Comparison of ENCODE assay signal across 20 mouse cellular contexts in the genomic region with DNA sequence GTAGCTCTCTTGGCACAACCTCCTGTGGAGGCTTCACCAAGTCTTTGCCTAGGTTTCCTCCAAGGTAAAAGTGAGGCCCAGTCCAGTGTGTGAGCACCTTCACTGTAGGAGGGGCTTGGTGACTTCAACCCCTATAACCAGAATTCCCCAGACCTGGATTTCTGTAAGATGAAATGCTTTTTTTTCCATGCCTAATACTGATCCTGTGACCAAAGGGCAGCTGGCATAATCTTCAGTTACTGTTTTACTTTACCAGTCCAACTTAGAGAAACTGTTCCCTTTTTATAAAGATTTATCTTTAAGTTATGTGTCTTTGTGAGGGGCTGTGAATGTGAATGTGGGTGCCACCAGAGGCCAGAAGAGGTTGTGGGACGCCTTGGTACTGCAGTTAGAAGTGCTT. TPM values are rescaled to one million over a fixed set of nuclear protein-coding genes. Genes with fewer than 3 reads are reported as not detected.
DNase-seq lines count a peak whose midpoint lies in the region; ATAC-seq and TF ChIP-seq lines count a peak whose summit lies in the region.
"Had no signal": no experiment of that assay in that cellular context is flagged by ENCODE, and none has a peak within 500 bp of the region (broad histone marks: within the 10 kb centered on the region; RNA-seq: fewer than 3 reads in every experiment).

No protein-coding gene starts in this region.

- H3K4me3 ChIP-seq in hindbrain, embryonic 10.5 days, result no peak overlapping the region
- no peak overlapping the region for H3K4me3 ChIP-seq in hindbrain, embryonic 16.5 days (ENCODE audit: low read length)
- H3K4me3 ChIP-seq in kidney, adult 2 months (ENCODE audit: insufficient read depth, low read depth, low read length), result no peak overlapping the region
- H3K4me3 ChIP-seq in kidney, embryonic 16.5 days (ENCODE audit: low read length), result no peak overlapping the region
- no peak overlapping the region for H3K4me3 ChIP-seq in midbrain, embryonic 10.5 days
- H3K4me3 ChIP-seq in midbrain, embryonic 15.5 days, result no peak overlapping the region
- H3K4me3 ChIP-seq: embryonic facial prominence, embryonic 12.5 days; embryonic facial prominence, embryonic 15.5 days; heart, adult 2 months; heart, embryonic 10.5 days; heart, embryonic 13.5 days; hindbrain, embryonic 12.5 days; hindbrain, embryonic 15.5 days had no signal

- H3K4me1 ChIP-seq in hindbrain, embryonic 10.5 days (replicated peaks), result peaks cover 51% of the 10 kb centered on the region
- peaks cover 7% of the 10 kb centered on the region for H3K4me1 ChIP-seq in hindbrain, embryonic 16.5 days (ENCODE audit: control insufficient read depth, insufficient read depth, low read depth, low read length)
- peaks cover 21% of the 10 kb centered on the region for H3K4me1 ChIP-seq in kidney, adult 2 months (ENCODE audit: control insufficient read depth, insufficient read depth, low read length)
- peaks cover 13% of the 10 kb centered on the region for H3K4me1 ChIP-seq in kidney, embryonic 16.5 days (ENCODE audit: insufficient read depth, low read length)
- H3K4me1 ChIP-seq in midbrain, embryonic 10.5 days, result peaks cover 45% of the 10 kb centered on the region
- peaks cover 7% of the 10 kb centered on the region for H3K4me1 ChIP-seq in midbrain, embryonic 15.5 days

- H3K27me3 ChIP-seq in hindbrain, embryonic 10.5 days (ENCODE audit: insufficient read depth, poor library complexity, severe bottlenecking), result no peaks in the 10 kb centered on the region
- no peaks in the 10 kb centered on the region for H3K27me3 ChIP-seq in hindbrain, embryonic 16.5 days (replicated peaks; ENCODE audit: control insufficient read depth, insufficient read depth, low read length)
- no peaks in the 10 kb centered on the region for H3K27me3 ChIP-seq in kidney, adult 2 months (replicated peaks; ENCODE audit: control insufficient read depth, insufficient read depth, low read length)
- H3K27me3 ChIP-seq in kidney, embryonic 16.5 days (ENCODE audit: insufficient read depth, low read length), result no peaks in the 10 kb centered on the region
- 0 out of 2 replicates have a peak, but pooled peaks cover 2% of the 10 kb centered on the region for H3K27me3 ChIP-seq in midbrain, embryonic 10.5 days (ENCODE audit: low read depth, poor library complexity, severe bottlenecking)
- no peaks in the 10 kb centered on the region for H3K27me3 ChIP-seq in midbrain, embryonic 15.5 days (replicated peaks)
- H3K27me3 ChIP-seq: embryonic facial prominence, embryonic 12.5 days; embryonic facial prominence, embryonic 15.5 days; hindbrain, embryonic 12.5 days; hindbrain, embryonic 15.5 days had no signal

- ATAC-seq in hindbrain, embryonic 16.5 days, result no peak
- ATAC-seq in kidney, embryonic 16.5 days (ENCODE audit: low FRiP score, low TSS enrichment), result no peak
- ATAC-seq in midbrain, embryonic 15.5 days (replicated peaks), result no peak
- no peak for ATAC-seq in CD4-positive, CD25-positive, alpha-beta regulatory T cell, adult 4 months
- ATAC-seq: forebrain, embryonic 14.5 days; forebrain, postnatal 0 days had no signal

- 85% methylated on average over 1 of the region's 1 CpGs for WGBS in hindbrain, embryonic 10.5 days
- WGBS in hindbrain, embryonic 16.5 days, result 90% methylated on average over 1 of the region's 1 CpGs
- WGBS in kidney, adult 2 months, result 76% methylated on average over 1 of the region's 1 CpGs
- 77% methylated on average over 1 of the region's 1 CpGs for WGBS in kidney, embryonic 16.5 days
- WGBS in midbrain, embryonic 10.5 days, result 79% methylated on average over 1 of the region's 1 CpGs
- WGBS in midbrain, embryonic 15.5 days, result 86% methylated on average over 1 of the region's 1 CpGs

- H3K9ac ChIP-seq in hindbrain, embryonic 16.5 days (ENCODE audit: low read depth, low read length), result no peak overlapping the region
- H3K9ac ChIP-seq in kidney, embryonic 16.5 days (replicated peaks; ENCODE audit: low read length), result no peak overlapping the region
- no peak overlapping the region for H3K9ac ChIP-seq in midbrain, embryonic 15.5 days
- H3K9ac ChIP-seq: embryonic facial prominence, embryonic 12.5 days; embryonic facial prominence, embryonic 15.5 days; forebrain, postnatal 0 days; heart, embryonic 13.5 days; hindbrain, embryonic 12.5 days; hindbrain, embryonic 15.5 days had no signal

- no peaks in the 10 kb centered on the region for H3K9me3 ChIP-seq in hindbrain, embryonic 10.5 days
- H3K9me3 ChIP-seq in hindbrain, embryonic 16.5 days (ENCODE audit: control insufficient read depth, low read length), result no peaks in the 10 kb centered on the region
- H3K9me3 ChIP-seq in kidney, embryonic 16.5 days (ENCODE audit: low read length), result no peaks in the 10 kb centered on the region
- H3K9me3 ChIP-seq in midbrain, embryonic 10.5 days (replicated peaks), result peaks cover 3% of the 10 kb centered on the region; the same call in 1 of the 2 replicates
- no peaks in the 10 kb centered on the region for H3K9me3 ChIP-seq in midbrain, embryonic 15.5 days
- H3K9me3 ChIP-seq: embryonic facial prominence, embryonic 12.5 days; embryonic facial prominence, embryonic 15.5 days; heart, embryonic 10.5 days; hindbrain, embryonic 12.5 days; hindbrain, embryonic 15.5 days had no signal

- no peak overlapping the region for H3K4me2 ChIP-seq in hindbrain, embryonic 16.5 days (ENCODE audit: low read length)
- no peak overlapping the region for H3K4me2 ChIP-seq in kidney, embryonic 16.5 days (replicated peaks; ENCODE audit: low read depth, low read length)
- no peak overlapping the region for H3K4me2 ChIP-seq in midbrain, embryonic 15.5 days
- H3K4me2 ChIP-seq: embryonic facial prominence, embryonic 12.5 days; embryonic facial prominence, embryonic 15.5 days; heart, embryonic 13.5 days; hindbrain, embryonic 12.5 days; hindbrain, embryonic 15.5 days had no signal

- peak overlapping the region; percentile 88 for H3K27ac ChIP-seq in hindbrain, embryonic 10.5 days
- H3K27ac ChIP-seq in hindbrain, embryonic 16.5 days (ENCODE audit: low read depth, low read length), result no peak overlapping the region
- H3K27ac ChIP-seq in kidney, adult 2 months (ENCODE audit: insufficient read depth, low read depth, low read length), result peak overlapping the region; percentile 10; the same call in 1 of the 2 replicates
- no peak overlapping the region for H3K27ac ChIP-seq in kidney, embryonic 16.5 days (ENCODE audit: low read length)
- H3K27ac ChIP-seq in midbrain, embryonic 10.5 days (replicated peaks), result peak overlapping the region; percentile 82
- H3K27ac ChIP-seq in midbrain, embryonic 15.5 days, result no peak overlapping the region
- H3K27ac ChIP-seq: embryonic facial prominence, embryonic 12.5 days; embryonic facial prominence, embryonic 15.5 days; heart, adult 2 months; heart, embryonic 10.5 days; heart, embryonic 13.5 days; hindbrain, embryonic 12.5 days; hindbrain, embryonic 15.5 days had no signal

- TF ChIP-seq POLR2A in kidney, adult 2 months (IDR thresholded peaks at IDR 0.05; ENCODE audit: low read depth, low read length), result no peak

- no peak for TF ChIP-seq CTCF in kidney, adult 2 months (conservative IDR thresholded peaks at IDR 0.05; ENCODE audit: insufficient read depth, insufficient read length, low read depth, low read length)

- DNase-seq in hindbrain, embryonic 10.5 days (ENCODE audit: low spot score), result no peak
- DNase-seq in kidney, adult 2 months, result peak; percentile 60
- no peak for DNase-seq in midbrain, embryonic 10.5 days (ENCODE audit: low spot score)
- DNase-seq: B cell, adult 2 months; forebrain, postnatal 0 days; gastrocnemius, postnatal 36 days; heart, adult 2 months; heart, postnatal 14 days; heart, postnatal 4 days had no signal

- H3K36me3 ChIP-seq in hindbrain, embryonic 10.5 days, result no peaks in the 10 kb centered on the region
- no peaks in the 10 kb centered on the region for H3K36me3 ChIP-seq in hindbrain, embryonic 16.5 days (ENCODE audit: control insufficient read depth, insufficient read depth, low read length)
- no peaks in the 10 kb centered on the region for H3K36me3 ChIP-seq in kidney, adult 2 months (ENCODE audit: control insufficient read depth, insufficient read depth, low read length)
- H3K36me3 ChIP-seq in kidney, embryonic 16.5 days (ENCODE audit: insufficient read depth, low read length), result no peaks in the 10 kb centered on the region
- H3K36me3 ChIP-seq in midbrain, embryonic 10.5 days, result no peaks in the 10 kb centered on the region
- no peaks in the 10 kb centered on the region for H3K36me3 ChIP-seq in midbrain, embryonic 15.5 days (replicated peaks)
- H3K36me3 ChIP-seq: embryonic facial prominence, embryonic 12.5 days; embryonic facial prominence, embryonic 15.5 days; heart, embryonic 10.5 days; heart, embryonic 13.5 days; hindbrain, embryonic 12.5 days; hindbrain, embryonic 15.5 days had no signal

RNA-seq across cellular contexts. Expression of a gene that starts 42.3 kb away (rescaled TPM):
- 14.4 and 16.1 TPM in 2 replicates for polyA plus RNA-seq in hindbrain, embryonic 10.5 days (2016; fragmentation: Nextera tagmentation; extraction: Ambion mirVana)
- polyA plus RNA-seq in hindbrain, embryonic 16.5 days (2015; fragmentation: Nextera tagmentation; extraction: Ambion mirVana), result 1.9 and 2.7 TPM in 2 replicates
- polyA plus RNA-seq in kidney, adult 2 months (2012; rRNA removed), result 8.6 and 12.6 TPM in 2 replicates
- 16.0 and 18.2 TPM in 2 replicates for polyA plus RNA-seq in kidney, embryonic 16.5 days (2015; fragmentation: Nextera tagmentation; extraction: Ambion mirVana)
- polyA plus RNA-seq in midbrain, embryonic 10.5 days (2016; fragmentation: Nextera tagmentation; extraction: Ambion mirVana), result 5.9 and 8.6 TPM in 2 replicates
- polyA plus RNA-seq in midbrain, embryonic 15.5 days (2015; fragmentation: Nextera tagmentation; extraction: Ambion mirVana), result 3.0 and 3.3 TPM in 2 replicates
- not detected for polyA plus RNA-seq in CD4-positive, CD25-positive, alpha-beta regulatory T cell, adult 4 months (2017; shearing (Covaris generic))

Comparison
In these comparisons a context has a peak if more than half of its experiments do, and no peak if none do; other contexts are left out.
1. H3K27ac ChIP-seq: peak in hindbrain, embryonic 10.5 days (single experiment), kidney, adult 2 months (single experiment) and midbrain, embryonic 10.5 days (single experiment); none in hindbrain, embryonic 16.5 days (single experiment), kidney, embryonic 16.5 days (single experiment) and midbrain, embryonic 15.5 days (single experiment).